Mouse (Mus musculus): Measurements from ENCODE around the gene Ccne1. TPM values are rescaled to one million over a fixed set of nuclear protein-coding genes. Genes with fewer than 3 reads are reported as not detected.
A peak's percentile ranks its signal among the peaks of the same experiment; 100 is the strongest.

The Ccne1 gene
- polyA plus RNA-seq, 2 experiments, result 66.6 to 71.8 TPM

- Histone ChIP-seq H3K36me3 (ENCODE audit: control insufficient read depth, insufficient read depth, low read length) (no peaks in the 10 kb centered on the region), H3K4me2 (replicated peaks; ENCODE audit: low read depth, low read length, severe bottlenecking) (peak overlapping the region; percentile 66), H3K27ac (replicated peaks; ENCODE audit: low read depth, low read length) (0 out of 2 replicates have a peak overlapping the region, but pooled peaks have one; percentile 1), H3K4me3 (replicated peaks; ENCODE audit: low read length) (peak overlapping the region; percentile 39; the same call in 1 of the 2 replicates), H3K4me1 (ENCODE audit: control insufficient read depth, insufficient read depth, low read length) (peaks cover 11% of the 10 kb centered on the region), H3K9me3 (ENCODE audit: control insufficient read depth, low read length) (no peaks in the 10 kb centered on the region), H3K27me3 (ENCODE audit: control insufficient read depth, insufficient read depth, low read length) (no peaks in the 10 kb centered on the region), H3K9ac (ENCODE audit: low read depth, low read length, severe bottlenecking) (peak overlapping the region; percentile 31; the same call in 1 of the 2 replicates)
- DNase-seq (ENCODE audit: low spot score) (no peak), ATAC-seq (ENCODE audit: low FRiP score, low read depth) (no peak)
- WGBS, result 35% methylated on average over 8 of the region's 8 CpGs
- no peak for TF ChIP-seq POLR2A (IDR thresholded peaks at IDR 0.05; ENCODE audit: borderline replicate concordance, extremely low read depth, insufficient read depth, insufficient read length)
These were observed 20.9 kb downstream of the Ccne1 start for GRCm38 (mm10) chr7:38086401-38086800.

- TF ChIP-seq POLR2A (IDR thresholded peaks at IDR 0.05; ENCODE audit: borderline replicate concordance, extremely low read depth, insufficient read depth, insufficient read length), result no peak
- peak overlapping the region; percentile 66 for H3K4me2 ChIP-seq (replicated peaks; ENCODE audit: low read depth, low read length, severe bottlenecking)
- peak; percentile 38 for ATAC-seq (ENCODE audit: low FRiP score, low read depth)
- DNase-seq (ENCODE audit: low spot score), result peak; percentile 79
- no peaks in the 10 kb centered on the region for H3K36me3 ChIP-seq (ENCODE audit: control insufficient read depth, insufficient read depth, low read length)
- H3K9me3 ChIP-seq (ENCODE audit: control insufficient read depth, low read length), result no peaks in the 10 kb centered on the region
- H3K27me3 ChIP-seq (ENCODE audit: control insufficient read depth, insufficient read depth, low read length), result no peaks in the 10 kb centered on the region
- peak overlapping the region; percentile 39 for H3K4me3 ChIP-seq (replicated peaks; ENCODE audit: low read length)
- WGBS, result 1% methylated on average over 35 of the region's 35 CpGs
- H3K27ac ChIP-seq (replicated peaks; ENCODE audit: low read depth, low read length), result peak overlapping the region; percentile 52; the same call in 1 of the 2 replicates
- H3K4me1 ChIP-seq (ENCODE audit: control insufficient read depth, insufficient read depth, low read length), result peaks cover 11% of the 10 kb centered on the region
- H3K9ac ChIP-seq (ENCODE audit: low read depth, low read length, severe bottlenecking), result peak overlapping the region; percentile 31
These were observed 21.6 kb downstream of the Ccne1 start for GRCm38 (mm10) chr7:38085573-38086211.

GRCm38 (mm10) chr7:38084778-38085572, 22.4 kb downstream of the Ccne1 start:
- peaks cover 11% of the 10 kb centered on the region for H3K4me1 ChIP-seq (ENCODE audit: control insufficient read depth, insufficient read depth, low read length)
- peak overlapping the region; percentile 66 for H3K4me2 ChIP-seq (replicated peaks; ENCODE audit: low read depth, low read length, severe bottlenecking)
- DNase-seq (ENCODE audit: low spot score) (peak; percentile 98), ATAC-seq (ENCODE audit: low FRiP score, low read depth) (peak; percentile 96)
- no peaks in the 10 kb centered on the region for H3K9me3 ChIP-seq (ENCODE audit: control insufficient read depth, low read length)
- no peaks in the 10 kb centered on the region for H3K27me3 ChIP-seq (ENCODE audit: control insufficient read depth, insufficient read depth, low read length)
- peak overlapping the region; percentile 39 for H3K4me3 ChIP-seq (replicated peaks; ENCODE audit: low read length)
- 0 out of 2 replicates have a peak overlapping the region, but pooled peaks have one; percentile 40 for H3K9ac ChIP-seq (ENCODE audit: low read depth, low read length, severe bottlenecking)
- H3K36me3 ChIP-seq (ENCODE audit: control insufficient read depth, insufficient read depth, low read length), result no peaks in the 10 kb centered on the region
- 0 out of 2 replicates have a peak overlapping the region, but pooled peaks have one; percentile 52 for H3K27ac ChIP-seq (replicated peaks; ENCODE audit: low read depth, low read length)
- WGBS, result 0% methylated on average over 58 of the region's 65 CpGs
- peak; percentile 39; the same call in 1 of the 2 replicates for TF ChIP-seq POLR2A (IDR thresholded peaks at IDR 0.05; ENCODE audit: borderline replicate concordance, extremely low read depth, insufficient read depth, insufficient read length)

GRCm38 (mm10) chr7:38082971-38083370, 24.4 kb downstream of the Ccne1 start:
- Histone ChIP-seq H3K4me3 (replicated peaks; ENCODE audit: low read length) (no peak overlapping the region), H3K27me3 (ENCODE audit: control insufficient read depth, insufficient read depth, low read length) (no peaks in the 10 kb centered on the region), H3K36me3 (ENCODE audit: control insufficient read depth, insufficient read depth, low read length) (no peaks in the 10 kb centered on the region), H3K9me3 (ENCODE audit: control insufficient read depth, low read length) (no peaks in the 10 kb centered on the region), H3K9ac (ENCODE audit: low read depth, low read length, severe bottlenecking) (no peak overlapping the region), H3K27ac (replicated peaks; ENCODE audit: low read depth, low read length) (no peak overlapping the region), H3K4me2 (replicated peaks; ENCODE audit: low read depth, low read length, severe bottlenecking) (no peak overlapping the region), H3K4me1 (ENCODE audit: control insufficient read depth, insufficient read depth, low read length) (peaks cover 11% of the 10 kb centered on the region)
- ATAC-seq (ENCODE audit: low FRiP score, low read depth) (no peak), DNase-seq (ENCODE audit: low spot score) (no peak)
- TF ChIP-seq POLR2A (IDR thresholded peaks at IDR 0.05; ENCODE audit: borderline replicate concordance, extremely low read depth, insufficient read depth, insufficient read length), result no peak

GRCm38 (mm10) chr7:38077189-38077588, 30.1 kb downstream of the Ccne1 start:
- no peak for DNase-seq (ENCODE audit: low spot score)
- Histone ChIP-seq H3K4me3 (replicated peaks; ENCODE audit: low read length) (no peak overlapping the region), H3K4me1 (ENCODE audit: control insufficient read depth, insufficient read depth, low read length) (no peaks in the 10 kb centered on the region; the same call in 1 of the 2 replicates), H3K27me3 (ENCODE audit: control insufficient read depth, insufficient read depth, low read length) (no peaks in the 10 kb centered on the region), H3K36me3 (ENCODE audit: control insufficient read depth, insufficient read depth, low read length) (no peaks in the 10 kb centered on the region), H3K9me3 (ENCODE audit: control insufficient read depth, low read length) (no peaks in the 10 kb centered on the region), H3K9ac (ENCODE audit: low read depth, low read length, severe bottlenecking) (no peak overlapping the region), H3K4me2 (replicated peaks; ENCODE audit: low read depth, low read length, severe bottlenecking) (no peak overlapping the region), H3K27ac (replicated peaks; ENCODE audit: low read depth, low read length) (no peak overlapping the region)
- WGBS, result 33% methylated on average over 7 of the region's 7 CpGs
- TF ChIP-seq POLR2A (IDR thresholded peaks at IDR 0.05; ENCODE audit: borderline replicate concordance, extremely low read depth, insufficient read depth, insufficient read length), result no peak
- no peak for ATAC-seq (ENCODE audit: low FRiP score, low read depth)

Data from limb, embryonic 14.5 days (tissue).